Mouse (Mus musculus) midbrain, embryonic 13.5 days (tissue): ENCODE results near the gene Cped1. TPM values are rescaled to one million over a fixed set of nuclear protein-coding genes. Genes with fewer than 3 reads are reported as not detected.

Source experiments
- ATAC-seq: fragments of 200-750 bp; cut with Nextera tagmentation; 2 replicates; pipeline ENCODE4 v1.8.0; 2017; ENCODE audit warnings: mild to moderate bottlenecking, moderate TSS enrichment, moderate library complexity
- H3K27ac ChIP-seq: fragments of 300-500 bp; sonication (generic); 2 replicates; pipeline ENCODE4 v1.5.1; 2015; ENCODE audit warnings: inconsistent platforms, mild to moderate bottlenecking, moderate library complexity
- H3K27me3 ChIP-seq: fragments of 300-500 bp; sonication (generic); 2 replicates; pipeline ENCODE4 v1.6.1; 2015; ENCODE audit warnings: mild to moderate bottlenecking, inconsistent platforms
- H3K36me3 ChIP-seq: fragments of 300-500 bp; sonication (generic); 2 replicates; pipeline ENCODE4 v1.6.1; 2015; ENCODE audit warnings: mild to moderate bottlenecking, inconsistent platforms
- H3K4me1 ChIP-seq: fragments of 300-500 bp; sonication (generic); replicated peaks from 2 replicates; pipeline ENCODE4 v1.6.1; 2015; ENCODE audit warnings: inconsistent platforms
- H3K4me2 ChIP-seq: fragments of 300-500 bp; sonication (generic); replicated peaks from 2 replicates; pipeline ENCODE4 v1.6.1; 2015; ENCODE audit warnings: moderate library complexity, mild to moderate bottlenecking, inconsistent platforms
- H3K4me3 ChIP-seq: fragments of 300-500 bp; sonication (generic); replicated peaks from 2 replicates; pipeline ENCODE4 v1.5.1; 2015; ENCODE audit warnings: mild to moderate bottlenecking, inconsistent platforms
- H3K9ac ChIP-seq: fragments of 300-500 bp; sonication (generic); replicated peaks from 2 replicates; pipeline ENCODE4 v1.6.1; 2015; ENCODE audit warnings: mild to moderate bottlenecking, inconsistent platforms
- H3K9me3 ChIP-seq: fragments of 300-500 bp; sonication (generic); 2 replicates; pipeline ENCODE4 v1.6.1; 2016; ENCODE audit warnings: mild to moderate bottlenecking, inconsistent platforms
- WGBS: fragments of 180-500 bp; shearing (Covaris S2); methylation state at CpG from one replicate; pipeline ENCODE4 v1.1.7; 2015; 5-methylcytosine and 5-hydroxymethylcytosine counted together
- polyA plus RNA-seq: library from polyadenylated mRNA; unstranded; fragments of >200 nt; fragmentation: Nextera tagmentation; extraction: Ambion mirVana; gene quantifications from 2 replicates; pipeline ENCODE4 v1.2.1, GENCODE M21; 2015

The Cped1 gene
- polyA plus RNA-seq, result 2.8 and 3.2 TPM in 2 replicates

- ATAC-seq, result peak; percentile 88
- WGBS, result under 1% methylated on average over 38 of the region's 38 CpGs
Observed at GRCm38 (mm10) chr6:21985732-21986540, at the start of gene Cped1. Cped1 (plus strand) TSS chr6:21985916.

GRCm38 (mm10) chr6:21937981-21938635 lies 47.6 kb upstream of the Cped1 start:
- Histone ChIP-seq H3K27ac (no peak overlapping the region), H3K27me3 (no peaks in the 10 kb centered on the region), H3K9ac (no peak overlapping the region), H3K4me2 (no peak overlapping the region), H3K9me3 (no peaks in the 10 kb centered on the region), H3K4me1 (no peaks in the 10 kb centered on the region), H3K4me3 (no peak overlapping the region), H3K36me3 (no peaks in the 10 kb centered on the region)
- 85% methylated on average over 4 of the region's 4 CpGs for WGBS
- ATAC-seq, result no peak

More at GRCm38 (mm10) chr6:21985732-21986540, at the start of gene Cped1:
- Histone ChIP-seq H3K4me3 (peak within 1 kb of the TSS; percentile 49), H3K9me3 (no peaks in the 10 kb centered on the region), H3K4me1 (peaks cover 20% of the 10 kb centered on the region), H3K4me2 (peak within 1 kb of the TSS; percentile 93), H3K36me3 (no peaks in the 10 kb centered on the region), H3K9ac (peak within 1 kb of the TSS; percentile 40; the same call in 1 of the 2 replicates), H3K27me3 (peaks cover 40% of the 10 kb centered on the region), H3K27ac (no peak within 1 kb of the TSS)

GRCm38 (mm10) chr6:21949226-21949731 lies 36.4 kb upstream of the Cped1 start, which contains the start of gene Ing3:
Ing3 (plus strand) TSS chr6:21949571.
- Histone ChIP-seq H3K9ac (peak within 1 kb of the TSS; percentile 76), H3K27me3 (no peaks in the 10 kb centered on the region), H3K4me3 (peak within 1 kb of the TSS; percentile 64), H3K36me3 (0 out of 2 replicates have a peak, but pooled peaks cover 3% of the 10 kb centered on the region), H3K27ac (peak within 1 kb of the TSS; percentile 98), H3K9me3 (no peaks in the 10 kb centered on the region), H3K4me2 (peak within 1 kb of the TSS; percentile 70), H3K4me1 (peaks cover 13% of the 10 kb centered on the region)
- under 1% methylated on average over 35 of the region's 35 CpGs for WGBS
- peak; percentile 98 for ATAC-seq

- under 1% methylated on average over 60 of the region's 68 CpGs for WGBS
- Histone ChIP-seq H3K9me3 (no peaks in the 10 kb centered on the region), H3K27me3 (no peaks in the 10 kb centered on the region), H3K4me1 (peaks cover 13% of the 10 kb centered on the region), H3K9ac (peak overlapping the region; percentile 76), H3K36me3 (peaks cover 5% of the 10 kb centered on the region; the same call in 1 of the 2 replicates), H3K27ac (peak overlapping the region; percentile 98), H3K4me3 (peak overlapping the region; percentile 64), H3K4me2 (peak overlapping the region; percentile 70)
- peak; percentile 96 for ATAC-seq
Observed at GRCm38 (mm10) chr6:21949771-21950448, 35.8 kb upstream of the Cped1 start.

GRCm38 (mm10) chr6:21950676-21951075 lies 35.0 kb upstream of the Cped1 start:
- peak overlapping the region; percentile 64 for H3K4me3 ChIP-seq
- no peak for ATAC-seq
- 80% methylated on average over 2 of the region's 2 CpGs for whole genome bisulfite sequencing
- H3K36me3 ChIP-seq, result peaks cover 10% of the 10 kb centered on the region
- peak overlapping the region; percentile 70 for H3K4me2 ChIP-seq
- no peaks in the 10 kb centered on the region for H3K27me3 ChIP-seq
- peaks cover 13% of the 10 kb centered on the region for H3K4me1 ChIP-seq
- no peaks in the 10 kb centered on the region for H3K9me3 ChIP-seq
- no peak overlapping the region for H3K27ac ChIP-seq
- peak overlapping the region; percentile 76 for H3K9ac ChIP-seq

GRCm38 (mm10) chr6:21955468-21955867 lies 30.2 kb upstream of the Cped1 start:
- 90% methylated on average over 4 of the region's 4 CpGs for WGBS
- H3K9ac ChIP-seq, result no peak overlapping the region
- peaks cover 39% of the 10 kb centered on the region for H3K36me3 ChIP-seq
- ATAC-seq, result no peak
- H3K9me3 ChIP-seq, result no peaks in the 10 kb centered on the region
- no peaks in the 10 kb centered on the region for H3K27me3 ChIP-seq
- H3K4me3 ChIP-seq, result no peak overlapping the region
- no peak overlapping the region for H3K27ac ChIP-seq
- H3K4me1 ChIP-seq, result peaks cover 11% of the 10 kb centered on the region
- no peak overlapping the region for H3K4me2 ChIP-seq

GRCm38 (mm10) chr6:21958922-21959321 lies 26.8 kb upstream of the Cped1 start:
- H3K4me3 ChIP-seq, result no peak overlapping the region
- ATAC-seq, result no peak
- H3K4me2 ChIP-seq, result no peak overlapping the region
- H3K27ac ChIP-seq, result no peak overlapping the region
- no peaks in the 10 kb centered on the region for H3K9me3 ChIP-seq
- WGBS, result 94% methylated on average over 4 of the region's 4 CpGs
- no peaks in the 10 kb centered on the region for H3K27me3 ChIP-seq
- H3K4me1 ChIP-seq, result no peaks in the 10 kb centered on the region
- H3K36me3 ChIP-seq, result peaks cover 40% of the 10 kb centered on the region
- no peak overlapping the region for H3K9ac ChIP-seq

GRCm38 (mm10) chr6:21959909-21960308 lies 25.8 kb upstream of the Cped1 start:
- Histone ChIP-seq H3K27me3 (no peaks in the 10 kb centered on the region), H3K27ac (no peak overlapping the region)

GRCm38 (mm10) chr6:21977532-21977931 lies 8.2 kb upstream of the Cped1 start:
- no peak overlapping the region for H3K4me2 ChIP-seq
- H3K9me3 ChIP-seq, result no peaks in the 10 kb centered on the region
- H3K9ac ChIP-seq, result no peak overlapping the region
- WGBS, result 89% methylated on average over 2 of the region's 2 CpGs
- H3K4me3 ChIP-seq, result no peak overlapping the region
- no peak overlapping the region for H3K27ac ChIP-seq
- peaks cover 26% of the 10 kb centered on the region for H3K36me3 ChIP-seq
- ATAC-seq, result no peak
- no peaks in the 10 kb centered on the region for H3K4me1 ChIP-seq
- no peaks in the 10 kb centered on the region for H3K27me3 ChIP-seq

More at GRCm38 (mm10) chr6:21959909-21960308, 25.8 kb upstream of the Cped1 start:
- no peak overlapping the region for H3K9ac ChIP-seq
- H3K36me3 ChIP-seq, result peaks cover 37% of the 10 kb centered on the region
- WGBS, result 98% methylated on average over 5 of the region's 5 CpGs
- no peak overlapping the region for H3K4me3 ChIP-seq
- H3K4me2 ChIP-seq, result no peak overlapping the region
- H3K4me1 ChIP-seq, result no peaks in the 10 kb centered on the region
- no peak for ATAC-seq
- no peaks in the 10 kb centered on the region for H3K9me3 ChIP-seq

GRCm38 (mm10) chr6:21981114-21981513 lies 4.6 kb upstream of the Cped1 start:
- H3K9me3 ChIP-seq, result no peaks in the 10 kb centered on the region
- H3K9ac ChIP-seq, result no peak overlapping the region
- no peak overlapping the region for H3K4me2 ChIP-seq
- 90% methylated on average over 1 of the region's 1 CpGs for WGBS
- H3K27ac ChIP-seq, result no peak overlapping the region
- H3K4me1 ChIP-seq, result peaks cover 11% of the 10 kb centered on the region
- ATAC-seq, result no peak
- H3K27me3 ChIP-seq, result peaks cover 15% of the 10 kb centered on the region
- peaks cover 5% of the 10 kb centered on the region; the same call in 1 of the 2 replicates for H3K36me3 ChIP-seq
- H3K4me3 ChIP-seq, result no peak overlapping the region

- Histone ChIP-seq H3K36me3 (no peaks in the 10 kb centered on the region), H3K9me3 (no peaks in the 10 kb centered on the region), H3K4me1 (peaks cover 20% of the 10 kb centered on the region), H3K9ac (peak overlapping the region; percentile 40; the same call in 1 of the 2 replicates), H3K27ac (no peak overlapping the region), H3K27me3 (peaks cover 40% of the 10 kb centered on the region), H3K4me2 (peak overlapping the region; percentile 93), H3K4me3 (peak overlapping the region; percentile 49)
- WGBS, result 6% methylated on average over 16 of the region's 16 CpGs
- peak; percentile 78 for ATAC-seq
Observed at GRCm38 (mm10) chr6:21984990-21985731, 555 bp upstream of the Cped1 start.
